Mouse (Mus musculus) midbrain, embryonic 15.5 days (tissue): ENCODE measurements at regions not wholly inside any gene's neighbourhood (a gene's known extent, or its start where the extent isn't known, plus 50 kb on each side); places are given as distances from the start of the nearest gene placed in this dataset.

Source experiments
- ATAC-seq: fragments of 200-750 bp; cut with Nextera tagmentation; replicated peaks from 2 replicates; pipeline ENCODE4 v1.8.0; 2017; ENCODE audit warnings: moderate TSS enrichment
- H3K27ac ChIP-seq: fragments of 300-500 bp; sonication (generic); 2 replicates; pipeline ENCODE4 v1.5.1; 2015; ENCODE audit warnings: mild to moderate bottlenecking, inconsistent platforms
- H3K27me3 ChIP-seq: fragments of 300-500 bp; sonication (generic); replicated peaks from 2 replicates; pipeline ENCODE4 v1.6.1; 2015; ENCODE audit warnings: inconsistent platforms
- H3K36me3 ChIP-seq: fragments of 300-500 bp; sonication (generic); replicated peaks from 2 replicates; pipeline ENCODE4 v1.6.1; 2015; ENCODE audit warnings: inconsistent platforms
- H3K4me1 ChIP-seq: fragments of 300-500 bp; sonication (generic); 2 replicates; pipeline ENCODE4 v1.6.1; 2015; ENCODE audit warnings: inconsistent platforms
- H3K4me2 ChIP-seq: fragments of 300-500 bp; sonication (generic); 2 replicates; pipeline ENCODE4 v1.6.1; 2015; ENCODE audit warnings: inconsistent platforms, mild to moderate bottlenecking, moderate library complexity
- H3K4me3 ChIP-seq: fragments of 300-500 bp; sonication (generic); 2 replicates; pipeline ENCODE4 v1.5.1; 2015; ENCODE audit warnings: mild to moderate bottlenecking, inconsistent platforms
- H3K9ac ChIP-seq: fragments of 300-500 bp; sonication (generic); 2 replicates; pipeline ENCODE4 v1.6.1; 2015; ENCODE audit warnings: mild to moderate bottlenecking, inconsistent platforms
- H3K9me3 ChIP-seq: fragments of 300-500 bp; sonication (generic); 2 replicates; pipeline ENCODE4 v1.6.1; 2016; ENCODE audit warnings: inconsistent platforms
- WGBS: fragments of 180-500 bp; shearing (Covaris S2); methylation state at CpG from one replicate; pipeline ENCODE4 v1.1.7; 2015; ENCODE audit warnings: mixed read lengths; 5-methylcytosine and 5-hydroxymethylcytosine counted together

GRCm38 (mm10) chr9:101592621-101593020 is 269.0 kb upstream of the 9630041A04Rik start:
- H3K9me3 ChIP-seq = no peaks in the 10 kb centered on the region
- H3K4me2 ChIP-seq = no peak overlapping the region
- 78% methylated on average over 8 of the region's 8 CpGs for WGBS
- no peaks in the 10 kb centered on the region for H3K36me3 ChIP-seq
- H3K4me3 ChIP-seq = no peak overlapping the region
- H3K27ac ChIP-seq = no peak overlapping the region
- H3K9ac ChIP-seq = no peak overlapping the region
- H3K27me3 ChIP-seq = no peaks in the 10 kb centered on the region
- H3K4me1 ChIP-seq = no peaks in the 10 kb centered on the region
- ATAC-seq = no peak

DNA sequence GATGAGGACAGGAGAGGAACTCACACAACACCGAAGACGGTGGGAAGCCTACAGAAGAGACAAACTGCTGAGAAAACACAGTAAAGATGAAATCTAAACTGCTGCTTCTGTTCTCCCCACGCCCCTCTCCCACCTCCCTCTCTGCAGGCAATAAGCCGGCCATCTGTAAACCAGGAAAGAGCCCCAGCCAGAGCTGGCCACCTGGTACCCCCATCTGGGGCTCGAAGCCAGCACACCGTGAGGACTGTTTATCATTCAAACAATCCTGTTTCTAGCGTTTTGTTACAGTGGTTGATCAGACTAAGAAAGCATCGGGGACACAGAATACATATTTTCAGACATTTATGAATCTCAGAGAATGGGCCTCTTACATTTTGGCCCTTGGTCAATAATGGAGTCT is 270.0 kb upstream of the 9630041A04Rik start:
- no peaks in the 10 kb centered on the region for H3K9me3 ChIP-seq
- no peak overlapping the region for H3K4me2 ChIP-seq
- H3K27me3 ChIP-seq = no peaks in the 10 kb centered on the region
- no peaks in the 10 kb centered on the region for H3K4me1 ChIP-seq
- no peak overlapping the region for H3K4me3 ChIP-seq
- no peak overlapping the region for H3K9ac ChIP-seq
- no peaks in the 10 kb centered on the region for H3K36me3 ChIP-seq
- WGBS = 71% methylated on average over 8 of the region's 8 CpGs
- ATAC-seq = no peak
- no peak overlapping the region for H3K27ac ChIP-seq

- Histone ChIP-seq H3K4me2 (no peak overlapping the region), H3K4me3 (no peak overlapping the region), H3K27ac (no peak overlapping the region), H3K36me3 (no peaks in the 10 kb centered on the region), H3K27me3 (no peaks in the 10 kb centered on the region), H3K4me1 (no peaks in the 10 kb centered on the region), H3K9me3 (0 out of 2 replicates have a peak, but pooled peaks cover 5% of the 10 kb centered on the region), H3K9ac (no peak overlapping the region)
- WGBS = 84% methylated on average over 3 of the region's 3 CpGs
- no peak for ATAC-seq
Measured at GRCm38 (mm10) chr9:101590310-101590709, 271.3 kb upstream of the 9630041A04Rik start.

DNA sequence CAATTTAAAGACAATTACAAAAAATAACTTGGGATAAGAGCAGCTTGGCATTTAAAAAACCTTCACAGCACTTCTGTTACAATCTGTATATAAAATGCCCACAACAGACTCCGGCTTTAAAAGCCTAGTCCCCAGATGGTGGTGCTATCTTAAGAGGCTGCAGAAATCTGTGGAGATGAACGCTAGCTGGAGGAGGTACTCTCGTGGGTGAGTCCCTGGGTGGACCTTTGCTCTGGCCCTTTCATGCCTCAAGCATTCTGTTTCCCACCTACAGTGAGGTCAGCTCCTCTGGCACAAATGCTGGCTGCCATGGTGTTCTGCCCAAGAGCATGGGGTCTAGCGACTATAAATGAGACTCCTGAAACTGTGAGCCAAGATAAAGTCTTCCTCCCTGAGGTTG is 280.6 kb upstream of the 9630041A04Rik start:
- Histone ChIP-seq H3K27me3 (no peaks in the 10 kb centered on the region), H3K27ac (no peak overlapping the region), H3K4me2 (no peak overlapping the region), H3K9ac (no peak overlapping the region), H3K9me3 (0 out of 2 replicates have a peak, but pooled peaks cover 5% of the 10 kb centered on the region), H3K4me3 (no peak overlapping the region), H3K4me1 (no peaks in the 10 kb centered on the region), H3K36me3 (no peaks in the 10 kb centered on the region)
- 90% methylated on average over 4 of the region's 4 CpGs for WGBS
- no peak for ATAC-seq

- Histone ChIP-seq H3K36me3 (no peaks in the 10 kb centered on the region), H3K4me1 (peaks cover 11% of the 10 kb centered on the region), H3K9me3 (no peaks in the 10 kb centered on the region), H3K27ac (no peak overlapping the region), H3K4me2 (no peak overlapping the region), H3K4me3 (no peak overlapping the region), H3K9ac (no peak overlapping the region), H3K27me3 (no peaks in the 10 kb centered on the region)
- no peak for ATAC-seq
- WGBS = 8% methylated on average over 4 of the region's 4 CpGs
Measured at GRCm38 (mm10) chr9:101570714-101571113, 290.9 kb upstream of the 9630041A04Rik start.

DNA sequence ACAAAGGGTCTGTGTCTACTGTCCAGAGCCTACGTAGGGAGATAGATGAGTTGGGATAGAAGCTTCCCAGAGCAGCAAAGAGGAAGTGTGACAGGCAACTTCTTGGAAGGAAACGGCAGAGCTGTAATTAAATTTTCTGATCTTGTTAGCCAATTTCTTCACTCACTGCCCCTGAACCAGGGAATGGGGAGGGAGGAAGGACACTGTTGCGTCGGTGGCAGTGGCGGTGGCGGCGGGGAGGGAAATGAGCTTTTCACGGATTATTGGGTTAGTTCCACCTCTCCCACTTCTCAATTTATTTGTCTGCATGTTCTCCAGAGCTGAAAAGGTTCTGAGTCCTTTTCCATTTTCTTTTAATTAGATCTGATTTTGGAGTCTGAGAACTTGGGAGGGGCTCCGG is 298.4 kb upstream of the 9630041A04Rik start:
- H3K9ac ChIP-seq = no peak overlapping the region
- whole genome bisulfite sequencing = 22% methylated on average over 9 of the region's 9 CpGs
- H3K27ac ChIP-seq = no peak overlapping the region
- no peak overlapping the region for H3K4me2 ChIP-seq
- no peaks in the 10 kb centered on the region for H3K9me3 ChIP-seq
- H3K36me3 ChIP-seq = no peaks in the 10 kb centered on the region
- H3K4me3 ChIP-seq = no peak overlapping the region
- no peak for ATAC-seq
- H3K4me1 ChIP-seq = peaks cover 3% of the 10 kb centered on the region; the same call in 1 of the 2 replicates
- H3K27me3 ChIP-seq = no peaks in the 10 kb centered on the region

DNA sequence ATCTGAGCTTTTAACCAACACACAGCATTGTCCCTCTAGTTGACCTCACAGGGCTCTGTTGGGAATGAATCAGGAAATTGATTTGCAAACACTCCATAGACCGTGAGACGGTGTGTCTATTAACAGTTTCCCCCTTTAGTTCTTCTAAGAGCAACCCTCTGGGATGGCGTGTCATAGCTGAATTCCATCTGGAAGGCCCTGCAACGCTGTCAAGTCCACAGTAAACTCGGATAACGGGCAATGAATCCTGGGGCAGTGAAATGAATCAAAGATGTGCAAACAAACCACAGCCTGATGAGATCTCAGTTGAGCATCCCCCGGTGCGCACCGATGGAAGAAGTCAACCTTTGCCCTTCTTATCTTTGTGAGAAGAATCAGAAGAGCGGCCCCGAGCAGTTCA is 302.3 kb upstream of the 9630041A04Rik start:
- no peak for ATAC-seq
- Histone ChIP-seq H3K9me3 (no peaks in the 10 kb centered on the region), H3K4me1 (peaks cover 3% of the 10 kb centered on the region; the same call in 1 of the 2 replicates), H3K27me3 (no peaks in the 10 kb centered on the region), H3K4me3 (no peak overlapping the region), H3K4me2 (no peak overlapping the region), H3K9ac (no peak overlapping the region), H3K27ac (no peak overlapping the region), H3K36me3 (no peaks in the 10 kb centered on the region)
- 86% methylated on average over 11 of the region's 11 CpGs for WGBS

DNA sequence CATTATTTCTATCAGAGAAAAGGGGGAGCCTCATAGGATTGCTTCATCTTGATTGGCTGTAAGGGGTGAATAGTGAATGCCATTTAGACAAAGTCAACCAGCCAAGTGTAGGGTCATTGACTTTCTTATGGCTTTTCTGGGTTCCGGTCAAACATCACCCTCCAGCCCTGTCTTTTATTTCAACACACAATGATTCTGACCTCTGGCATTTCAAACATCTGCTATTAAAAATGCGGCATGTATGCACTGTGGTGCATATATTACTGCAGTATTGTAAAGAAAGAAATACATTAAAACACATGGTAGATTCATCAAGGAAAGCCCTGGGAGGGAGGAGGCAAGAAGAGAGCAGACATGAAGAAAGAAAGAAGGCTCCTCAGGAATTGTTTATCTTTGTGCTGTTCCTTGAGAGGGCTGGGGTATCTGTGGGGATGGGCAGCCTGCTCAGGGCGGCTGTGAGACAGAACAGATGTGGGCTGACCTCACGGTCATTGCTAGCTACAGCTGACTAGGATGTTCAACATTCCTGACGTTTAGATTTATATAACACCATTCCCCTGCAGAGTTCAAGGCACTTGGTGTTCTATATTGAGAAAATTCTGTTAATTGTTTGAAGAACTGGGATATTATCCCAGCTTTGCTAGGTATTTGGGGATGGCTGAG is 303.5 kb upstream of the Ppp2r3a start:
- Histone ChIP-seq H3K4me3 (no peak overlapping the region), H3K27me3 (no peaks in the 10 kb centered on the region), H3K36me3 (no peaks in the 10 kb centered on the region), H3K4me1 (no peaks in the 10 kb centered on the region), H3K4me2 (no peak overlapping the region), H3K9ac (no peak overlapping the region), H3K27ac (no peak overlapping the region), H3K9me3 (no peaks in the 10 kb centered on the region)
- no peak for ATAC-seq
- WGBS = 61% methylated on average over 5 of the region's 5 CpGs

- no peaks in the 10 kb centered on the region for H3K36me3 ChIP-seq
- no peaks in the 10 kb centered on the region for H3K9me3 ChIP-seq
- 92% methylated on average over 6 of the region's 6 CpGs for WGBS
- H3K4me3 ChIP-seq = no peak overlapping the region
- no peak overlapping the region for H3K4me2 ChIP-seq
- no peaks in the 10 kb centered on the region for H3K27me3 ChIP-seq
- no peaks in the 10 kb centered on the region for H3K4me1 ChIP-seq
- H3K9ac ChIP-seq = no peak overlapping the region
- H3K27ac ChIP-seq = no peak overlapping the region
- no peak for ATAC-seq
Measured at GRCm38 (mm10) chr9:101552789-101553188, 301.2 kb upstream of the Ppp2r3a start.

DNA sequence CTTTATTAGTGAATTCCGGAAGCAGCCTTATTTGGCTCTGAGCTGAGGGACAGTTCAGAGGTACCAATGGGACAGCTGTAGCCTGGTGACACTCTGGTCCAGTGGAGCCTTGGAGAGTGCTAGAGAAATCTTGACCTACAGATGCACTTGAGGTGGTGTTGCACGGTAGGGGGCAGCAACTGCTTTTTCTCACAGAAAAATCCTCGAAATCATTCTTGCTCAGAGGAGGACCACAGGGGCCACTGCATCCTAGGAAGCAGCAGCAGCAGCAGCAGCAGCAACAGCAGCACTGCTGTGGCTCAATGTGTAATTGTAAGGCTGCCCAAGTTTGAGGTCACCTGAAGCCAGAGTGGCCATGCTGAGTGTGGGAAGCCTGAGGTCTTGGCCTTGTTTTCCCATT is 299.7 kb upstream of the Ppp2r3a start:
- Histone ChIP-seq H3K36me3 (no peaks in the 10 kb centered on the region), H3K9me3 (no peaks in the 10 kb centered on the region), H3K4me2 (no peak overlapping the region), H3K4me3 (no peak overlapping the region), H3K4me1 (no peaks in the 10 kb centered on the region), H3K27me3 (no peaks in the 10 kb centered on the region), H3K9ac (no peak overlapping the region), H3K27ac (no peak overlapping the region)
- no peak for ATAC-seq
- 64% methylated on average over 3 of the region's 3 CpGs for WGBS

- ATAC-seq = peak; percentile 67; the same call in 1 of the 2 replicates
- Histone ChIP-seq H3K9ac (no peak overlapping the region), H3K27me3 (no peaks in the 10 kb centered on the region), H3K27ac (no peak overlapping the region), H3K9me3 (no peaks in the 10 kb centered on the region), H3K4me3 (no peak overlapping the region), H3K36me3 (no peaks in the 10 kb centered on the region), H3K4me1 (no peaks in the 10 kb centered on the region), H3K4me2 (no peak overlapping the region)
- WGBS = 58% methylated on average over 10 of the region's 10 CpGs
Measured at GRCm38 (mm10) chr9:101546213-101546832, 294.7 kb upstream of the Ppp2r3a start.

GRCm38 (mm10) chr9:101518137-101518536 is 266.5 kb upstream of the Ppp2r3a start:
- H3K9ac ChIP-seq = no peak overlapping the region
- no peak for ATAC-seq
- no peak overlapping the region for H3K4me3 ChIP-seq
- H3K4me2 ChIP-seq = no peak overlapping the region
- H3K9me3 ChIP-seq = no peaks in the 10 kb centered on the region
- no peaks in the 10 kb centered on the region for H3K36me3 ChIP-seq
- WGBS = 31% methylated on average over 7 of the region's 7 CpGs
- no peaks in the 10 kb centered on the region; the same call in 1 of the 2 replicates for H3K4me1 ChIP-seq
- no peaks in the 10 kb centered on the region for H3K27me3 ChIP-seq
- H3K27ac ChIP-seq = no peak overlapping the region

GRCm38 (mm10) chr9:101510807-101511206 is 259.2 kb upstream of the Ppp2r3a start:
- H3K27ac ChIP-seq = 0 out of 2 replicates have a peak overlapping the region, but pooled peaks have one; percentile 34
- no peak overlapping the region for H3K4me2 ChIP-seq
- peak; percentile 72 for ATAC-seq

More at GRCm38 (mm10) chr9:101510807-101511206, 259.2 kb upstream of the Ppp2r3a start:
- H3K4me3 ChIP-seq = no peak overlapping the region
- no peaks in the 10 kb centered on the region for H3K9me3 ChIP-seq
- WGBS = 52% methylated on average over 3 of the region's 3 CpGs
- no peaks in the 10 kb centered on the region for H3K27me3 ChIP-seq
- no peaks in the 10 kb centered on the region for H3K36me3 ChIP-seq
- no peak overlapping the region for H3K9ac ChIP-seq
- 0 out of 2 replicates have a peak, but pooled peaks cover 4% of the 10 kb centered on the region for H3K4me1 ChIP-seq
